Mouse (Mus musculus) hindbrain, embryonic 14.5 days (tissue): ENCODE results near the gene Padi2. TPM values are rescaled to one million over a fixed set of nuclear protein-coding genes. Genes with fewer than 3 reads are reported as not detected.

Experiments used
- ATAC-seq: fragments of 200-750 bp; cut with Nextera tagmentation; 2 replicates; pipeline ENCODE4 v1.8.0; 2017; ENCODE audit warnings: moderate number of reproducible peaks, mild to moderate bottlenecking, moderate TSS enrichment, moderate library complexity; ENCODE audit not compliant: low FRiP score
- DNase-seq: peaks from one replicate; pipeline ENCODE4 v3.0.0-alpha.2; 2015; ENCODE audit warnings: low spot score
- H3K27ac ChIP-seq: fragments of 300-500 bp; sonication (generic); 2 replicates; pipeline ENCODE4 v1.5.1; 2014; ENCODE audit warnings: mild to moderate bottlenecking, moderate library complexity
- H3K27me3 ChIP-seq: fragments of 300-500 bp; sonication (generic); 2 replicates; pipeline ENCODE4 v1.6.1; 2014; ENCODE audit warnings: mild to moderate bottlenecking, low read length, mixed read lengths; ENCODE audit not compliant: control insufficient read depth, insufficient read depth
- H3K36me3 ChIP-seq: fragments of 300-500 bp; sonication (generic); replicated peaks from 2 replicates; pipeline ENCODE4 v1.6.1; 2014; ENCODE audit not compliant: control insufficient read depth, insufficient read depth
- H3K4me1 ChIP-seq: fragments of 300-500 bp; sonication (generic); replicated peaks from 2 replicates; pipeline ENCODE4 v1.6.1; 2014; ENCODE audit warnings: antibody characterized with exemption, low read length, mixed read lengths; ENCODE audit not compliant: control insufficient read depth, insufficient read depth
- H3K4me2 ChIP-seq: fragments of 300-500 bp; sonication (generic); replicated peaks from 2 replicates; pipeline ENCODE4 v1.6.1; 2014; ENCODE audit warnings: mild to moderate bottlenecking, moderate library complexity
- H3K4me3 ChIP-seq: fragments of 300-500 bp; sonication (generic); replicated peaks from 2 replicates; pipeline ENCODE4 v1.5.1; 2014; ENCODE audit warnings: mild to moderate bottlenecking, low read length
- H3K9ac ChIP-seq: fragments of 300-500 bp; sonication (generic); 2 replicates; pipeline ENCODE4 v1.6.1; 2014
- H3K9me3 ChIP-seq: fragments of 300-500 bp; sonication (generic); 2 replicates; pipeline ENCODE4 v1.6.1; 2016; ENCODE audit warnings: low read length; ENCODE audit not compliant: control insufficient read depth
- WGBS: fragments of 180-500 bp; shearing (Covaris S2); extraction: QIAGEN DNeasy Blood & Tissue Kit; methylation state at CpG from one replicate; pipeline ENCODE4 v1.1.7; 2014; 5-methylcytosine and 5-hydroxymethylcytosine counted together
- polyA plus RNA-seq: library from polyadenylated mRNA; unstranded; fragments of >200 nt; fragmentation: Nextera tagmentation; extraction: Ambion mirVana; gene quantifications from 2 replicates; pipeline ENCODE4 v1.2.1, GENCODE M21; 2014

The Padi2 gene
- polyA plus RNA-seq, 1 experiment from 2014 or later = 1.5 TPM

GRCm38 (mm10) chr4:140904776-140905425 lies 1.2 kb upstream of the Padi2 start:
- peaks cover 11% of the 10 kb centered on the region for H3K4me1 ChIP-seq
- no peak for ATAC-seq
- peaks cover 44% of the 10 kb centered on the region for H3K27me3 ChIP-seq
- WGBS = 61% methylated on average over 14 of the region's 14 CpGs
- no peak overlapping the region for H3K9ac ChIP-seq
- H3K4me3 ChIP-seq = no peak overlapping the region
- no peak overlapping the region for H3K27ac ChIP-seq
- H3K9me3 ChIP-seq = no peaks in the 10 kb centered on the region
- H3K36me3 ChIP-seq = no peaks in the 10 kb centered on the region
- no peak overlapping the region for H3K4me2 ChIP-seq
- no peak for DNase-seq

- Histone ChIP-seq H3K4me3 (peak overlapping the region; percentile 30; the same call in 1 of the 2 replicates), H3K27me3 (peaks cover 44% of the 10 kb centered on the region), H3K4me2 (peak overlapping the region; percentile 57), H3K36me3 (no peaks in the 10 kb centered on the region), H3K4me1 (peaks cover 11% of the 10 kb centered on the region), H3K27ac (no peak overlapping the region), H3K9me3 (no peaks in the 10 kb centered on the region), H3K9ac (peak overlapping the region; percentile 29; the same call in 1 of the 2 replicates)
- DNase-seq (no peak), ATAC-seq (no peak)
- WGBS = 20% methylated on average over 11 of the region's 11 CpGs
These were observed 695 bp upstream of the Padi2 start for GRCm38 (mm10) chr4:140905426-140905871.

GRCm38 (mm10) chr4:140906827-140907280 lies 710 bp downstream of the Padi2 start:
- Histone ChIP-seq H3K9me3 (no peaks in the 10 kb centered on the region), H3K4me3 (no peak overlapping the region), H3K36me3 (no peaks in the 10 kb centered on the region), H3K4me2 (peak overlapping the region; percentile 57), H3K4me1 (peaks cover 14% of the 10 kb centered on the region), H3K9ac (no peak overlapping the region), H3K27ac (no peak overlapping the region), H3K27me3 (peaks cover 44% of the 10 kb centered on the region)
- ATAC-seq = no peak
- no peak for DNase-seq
- 50% methylated on average over 11 of the region's 11 CpGs for WGBS

GRCm38 (mm10) chr4:140907306-140908024 lies 1.3 kb downstream of the Padi2 start:
- WGBS = 55% methylated on average over 12 of the region's 12 CpGs
- H3K9ac ChIP-seq = no peak overlapping the region
- DNase-seq (no peak), ATAC-seq (no peak)
- peaks cover 14% of the 10 kb centered on the region for H3K4me1 ChIP-seq
- no peak overlapping the region for H3K27ac ChIP-seq
- no peaks in the 10 kb centered on the region for H3K9me3 ChIP-seq
- H3K27me3 ChIP-seq = peaks cover 44% of the 10 kb centered on the region
- no peaks in the 10 kb centered on the region for H3K36me3 ChIP-seq
- no peak overlapping the region for H3K4me3 ChIP-seq
- H3K4me2 ChIP-seq = no peak overlapping the region

- 70% methylated on average over 5 of the region's 5 CpGs for WGBS
- no peak overlapping the region for H3K27ac ChIP-seq
- peaks cover 38% of the 10 kb centered on the region for H3K27me3 ChIP-seq
- H3K4me1 ChIP-seq = peaks cover 14% of the 10 kb centered on the region
- H3K9me3 ChIP-seq = no peaks in the 10 kb centered on the region
- no peaks in the 10 kb centered on the region for H3K36me3 ChIP-seq
- no peak overlapping the region for H3K9ac ChIP-seq
- DNase-seq = no peak
- ATAC-seq = no peak
- no peak overlapping the region for H3K4me2 ChIP-seq
- no peak overlapping the region for H3K4me3 ChIP-seq
These were observed 2.5 kb downstream of the Padi2 start for GRCm38 (mm10) chr4:140908627-140909026.

GRCm38 (mm10) chr4:140909536-140909935 lies 3.4 kb downstream of the Padi2 start:
- Histone ChIP-seq H3K4me3 (no peak overlapping the region), H3K9me3 (no peaks in the 10 kb centered on the region), H3K36me3 (no peaks in the 10 kb centered on the region), H3K27me3 (peaks cover 32% of the 10 kb centered on the region), H3K27ac (no peak overlapping the region), H3K4me1 (peaks cover 14% of the 10 kb centered on the region), H3K9ac (no peak overlapping the region), H3K4me2 (no peak overlapping the region)
- WGBS = 69% methylated on average over 4 of the region's 4 CpGs
- no peak for DNase-seq
- no peak for ATAC-seq

- peaks cover 20% of the 10 kb centered on the region for H3K27me3 ChIP-seq
- no peaks in the 10 kb centered on the region for H3K36me3 ChIP-seq
- no peak overlapping the region for H3K27ac ChIP-seq
- WGBS = 33% methylated on average over 17 of the region's 17 CpGs
- H3K4me2 ChIP-seq = no peak overlapping the region
- ATAC-seq (no peak), DNase-seq (no peak)
- peaks cover 9% of the 10 kb centered on the region for H3K4me1 ChIP-seq
- no peak overlapping the region for H3K4me3 ChIP-seq
- no peaks in the 10 kb centered on the region for H3K9me3 ChIP-seq
- H3K9ac ChIP-seq = no peak overlapping the region
These were observed 4.6 kb downstream of the Padi2 start for GRCm38 (mm10) chr4:140910661-140911310.

- H3K9ac ChIP-seq = no peak overlapping the region
- peaks cover 4% of the 10 kb centered on the region for H3K4me1 ChIP-seq
- no peak overlapping the region for H3K4me2 ChIP-seq
- peaks cover 16% of the 10 kb centered on the region; the same call in 1 of the 2 replicates for H3K27me3 ChIP-seq
- no peak for DNase-seq
- H3K27ac ChIP-seq = no peak overlapping the region
- H3K4me3 ChIP-seq = no peak overlapping the region
- H3K36me3 ChIP-seq = no peaks in the 10 kb centered on the region
- no peak for ATAC-seq
- 92% methylated on average over 9 of the region's 9 CpGs for WGBS
- no peaks in the 10 kb centered on the region for H3K9me3 ChIP-seq
These were observed 5.3 kb downstream of the Padi2 start for GRCm38 (mm10) chr4:140911416-140911815.

GRCm38 (mm10) chr4:140912271-140912833 lies 6.2 kb downstream of the Padi2 start:
- Histone ChIP-seq H3K27ac (no peak overlapping the region), H3K4me3 (no peak overlapping the region), H3K4me1 (0 out of 2 replicates have a peak, but pooled peaks cover 3% of the 10 kb centered on the region), H3K9me3 (no peaks in the 10 kb centered on the region), H3K4me2 (no peak overlapping the region), H3K36me3 (no peaks in the 10 kb centered on the region), H3K27me3 (peaks cover 9% of the 10 kb centered on the region; the same call in 1 of the 2 replicates), H3K9ac (no peak overlapping the region)
- 91% methylated on average over 10 of the region's 10 CpGs for WGBS
- DNase-seq (no peak), ATAC-seq (no peak)
